Mouse (Mus musculus) embryonic facial prominence, embryonic 15.5 days (tissue): Measurements from ENCODE around the gene Hspa1a. TPM values are rescaled to one million over a fixed set of nuclear protein-coding genes. Genes with fewer than 3 reads are reported as not detected.
A peak's percentile ranks its signal among the peaks of the same experiment; 100 is the strongest.
"Not testable (repeated sequence)": the region's sequence is repeated elsewhere in the genome, so short reads cannot be mapped to it uniquely, and the experiment has no call there.

ENCODE experiments used
- ATAC-seq: fragments of 200-750 bp; cut with Nextera tagmentation; 2 replicates; pipeline ENCODE4 v1.8.0; 2017; ENCODE audit warnings: low read depth, moderate TSS enrichment; ENCODE audit not compliant: insufficient number of reproducible peaks, low FRiP score, low TSS enrichment
- H3K27ac ChIP-seq: fragments of 300-500 bp; sonication (generic); replicated peaks from 2 replicates; pipeline ENCODE4 v1.5.1; 2015; ENCODE audit warnings: mild to moderate bottlenecking, inconsistent platforms
- H3K27me3 ChIP-seq: fragments of 300-500 bp; sonication (generic); 2 replicates; pipeline ENCODE4 v1.6.1; 2015; ENCODE audit warnings: inconsistent platforms
- H3K36me3 ChIP-seq: fragments of 300-500 bp; sonication (generic); 2 replicates; pipeline ENCODE4 v1.6.1; 2015; ENCODE audit warnings: mild to moderate bottlenecking, inconsistent platforms
- H3K4me1 ChIP-seq: fragments of 300-500 bp; sonication (generic); 2 replicates; pipeline ENCODE4 v1.6.1; 2015; ENCODE audit warnings: inconsistent platforms
- H3K4me2 ChIP-seq: fragments of 300-500 bp; sonication (generic); replicated peaks from 2 replicates; pipeline ENCODE4 v1.6.1; 2015; ENCODE audit warnings: mild to moderate bottlenecking, inconsistent platforms
- H3K4me3 ChIP-seq: fragments of 300-500 bp; sonication (generic); replicated peaks from 2 replicates; pipeline ENCODE4 v1.5.1; 2015; ENCODE audit warnings: mild to moderate bottlenecking, inconsistent platforms
- H3K9ac ChIP-seq: fragments of 300-500 bp; sonication (generic); 2 replicates; pipeline ENCODE4 v1.6.1; 2015; ENCODE audit warnings: inconsistent platforms
- H3K9me3 ChIP-seq: fragments of 300-500 bp; sonication (generic); replicated peaks from 2 replicates; pipeline ENCODE4 v1.6.1; 2016; ENCODE audit warnings: inconsistent platforms
- WGBS: fragments of 180-500 bp; shearing (Covaris S2); methylation state at CpG from one replicate; pipeline ENCODE4 v1.1.7; 2015; 5-methylcytosine and 5-hydroxymethylcytosine counted together
- polyA plus RNA-seq: library from polyadenylated mRNA; unstranded; fragments of >200 nt; fragmentation: Nextera tagmentation; extraction: Ambion mirVana; gene quantifications from 2 replicates; pipeline ENCODE4 v1.2.1, GENCODE M21; 2015

Gene Hspa1a
- polyA plus RNA-seq, 1 experiment from 2014 or later, result 19.5 TPM

DNA sequence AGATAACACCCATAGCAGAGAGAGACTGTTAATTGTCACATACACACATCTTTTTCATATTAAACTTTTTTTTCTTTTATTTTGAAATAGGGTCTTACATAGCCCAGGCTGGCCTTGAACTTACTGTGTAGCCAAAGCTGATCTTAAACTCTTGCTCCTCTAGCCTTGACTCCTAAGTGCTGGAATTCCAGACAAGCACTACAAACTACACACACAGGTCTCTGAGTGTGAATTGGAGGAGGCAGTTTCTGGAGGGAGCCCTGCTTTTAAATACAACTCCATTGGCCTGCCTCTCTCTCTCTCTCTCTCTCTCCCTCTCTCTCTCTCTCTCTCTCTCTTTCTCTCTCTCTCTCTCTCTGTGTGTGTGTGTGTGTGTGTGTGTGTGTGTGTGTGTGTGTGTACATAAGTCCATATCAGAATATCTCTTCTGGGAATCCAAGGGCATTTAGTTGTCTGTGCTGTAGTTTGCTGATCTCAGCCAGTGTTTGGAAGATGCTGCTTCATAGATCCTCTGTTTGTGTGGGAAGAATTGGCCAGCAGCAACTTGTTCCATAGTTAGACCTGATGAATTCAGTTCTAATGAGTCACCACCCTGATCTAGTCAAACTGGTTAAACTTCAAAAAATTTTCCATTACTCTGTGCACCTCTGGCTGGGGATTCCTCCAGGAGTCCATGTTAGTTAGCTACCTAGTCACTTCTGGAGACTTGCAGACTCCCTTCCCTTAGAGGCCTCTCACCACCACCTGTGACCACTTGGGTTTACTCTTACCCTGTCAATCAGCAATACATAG lies 11.1 kb downstream of the Hspa1a start:
- Histone ChIP-seq H3K4me1 (peaks cover 24% of the 10 kb centered on the region), H3K4me3 (no peak overlapping the region), H3K27me3 (no peaks in the 10 kb centered on the region), H3K9me3 (no peaks in the 10 kb centered on the region), H3K27ac (peak overlapping the region; percentile 99), H3K9ac (no peak overlapping the region), H3K36me3 (no peaks in the 10 kb centered on the region), H3K4me2 (no peak overlapping the region)
- ATAC-seq, result no peak

- Histone ChIP-seq H3K9me3 (no peaks in the 10 kb centered on the region), H3K4me3 (peak overlapping the region; percentile 57), H3K9ac (peak overlapping the region; percentile 41; the same call in 1 of the 2 replicates), H3K36me3 (no peaks in the 10 kb centered on the region), H3K4me2 (peak overlapping the region; percentile 56), H3K27ac (peak overlapping the region; percentile 99), H3K4me1 (peaks cover 17% of the 10 kb centered on the region), H3K27me3 (no peaks in the 10 kb centered on the region)
- ATAC-seq, result no peak; the same call in 1 of the 2 replicates
- 12% methylated on average over 12 of the region's 12 CpGs for WGBS
Observed at GRCm38 (mm10) chr17:34959881-34960515, 12.0 kb downstream of the Hspa1a start.

GRCm38 (mm10) chr17:34959130-34959778 lies 12.7 kb downstream of the Hspa1a start, which contains the start of gene Hspa1b:
Gene Hspa1b (minus strand): TSS chr17:34959238.
- not testable (repeated sequence) for H3K4me1 ChIP-seq, H3K27me3 ChIP-seq, H3K36me3 ChIP-seq, H3K9me3 ChIP-seq
- peak; percentile 92 for ATAC-seq
- peak within 1 kb of the TSS; percentile 56 for H3K4me2 ChIP-seq
- H3K4me3 ChIP-seq, result peak within 1 kb of the TSS; percentile 57
- peak within 1 kb of the TSS; percentile 99 for H3K27ac ChIP-seq
- peak within 1 kb of the TSS; percentile 41 for H3K9ac ChIP-seq
- WGBS, result 0% methylated on average over 30 of the region's 32 CpGs

GRCm38 (mm10) chr17:34958734-34959129 lies 13.2 kb downstream of the Hspa1a start:
- under 1% methylated on average over 32 of the region's 47 CpGs for WGBS

GRCm38 (mm10) chr17:34957966-34958365 lies 14.0 kb downstream of the Hspa1a start:
- H3K9ac ChIP-seq, H3K4me2 ChIP-seq, H3K36me3 ChIP-seq, H3K27me3 ChIP-seq, H3K9me3 ChIP-seq, H3K4me3 ChIP-seq, H3K4me1 ChIP-seq, H3K27ac ChIP-seq, ATAC-seq: not testable (repeated sequence)
- 32% methylated on average over 29 of the region's 40 CpGs for WGBS

More at GRCm38 (mm10) chr17:34958734-34959129, 13.2 kb downstream of the Hspa1a start:
- ATAC-seq, result peak; percentile 2; the same call in 1 of the 2 replicates
- H3K27me3 ChIP-seq, H3K27ac ChIP-seq, H3K4me1 ChIP-seq, H3K9ac ChIP-seq, H3K36me3 ChIP-seq, H3K9me3 ChIP-seq: not testable (repeated sequence)
- peak overlapping the region; percentile 56 for H3K4me2 ChIP-seq
- peak overlapping the region; percentile 57 for H3K4me3 ChIP-seq

GRCm38 (mm10) chr17:34957291-34957690 lies 14.7 kb downstream of the Hspa1a start:
- not testable (repeated sequence) for H3K27ac ChIP-seq, H3K36me3 ChIP-seq, H3K9me3 ChIP-seq, H3K9ac ChIP-seq, H3K4me1 ChIP-seq, ATAC-seq, H3K4me3 ChIP-seq, H3K27me3 ChIP-seq
- 16% methylated on average over 38 of the region's 40 CpGs for WGBS
- peak overlapping the region; percentile 21; the same call in 1 of the 2 replicates for H3K4me2 ChIP-seq

DNA sequence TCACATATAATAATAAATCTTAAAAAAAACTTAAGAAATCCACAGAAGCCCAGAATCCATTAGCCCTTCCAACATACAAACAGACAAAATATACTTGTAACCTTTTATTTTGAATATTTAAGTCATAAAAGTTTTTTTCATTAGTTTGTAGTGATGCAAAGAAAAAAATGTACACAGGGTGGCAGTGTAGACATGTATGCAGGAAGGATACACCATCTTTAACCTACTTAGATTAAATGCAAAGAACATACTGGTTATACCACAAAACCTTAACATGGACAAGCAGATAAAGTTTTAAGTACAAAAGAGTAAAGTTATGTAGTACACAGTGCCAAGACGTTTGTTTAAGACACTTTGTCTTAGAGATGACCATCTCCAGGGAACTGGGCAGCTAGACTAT lies 15.6 kb downstream of the Hspa1a start:
- peaks cover 10% of the 10 kb centered on the region; the same call in 1 of the 2 replicates for H3K4me1 ChIP-seq
- H3K4me2 ChIP-seq, result no peak overlapping the region
- 33% methylated on average over 1 of the region's 1 CpGs for WGBS
- no peak overlapping the region for H3K27ac ChIP-seq
- no peak for ATAC-seq
- H3K4me3 ChIP-seq, result no peak overlapping the region
- no peak overlapping the region for H3K9ac ChIP-seq
- no peaks in the 10 kb centered on the region for H3K27me3 ChIP-seq
- H3K36me3 ChIP-seq, result no peaks in the 10 kb centered on the region
- H3K9me3 ChIP-seq, result no peaks in the 10 kb centered on the region

- no peak overlapping the region for H3K4me2 ChIP-seq
- peaks cover under 1% of the 10 kb centered on the region for H3K36me3 ChIP-seq
- no peak overlapping the region for H3K9ac ChIP-seq
- H3K27me3 ChIP-seq, result no peaks in the 10 kb centered on the region
- no peak overlapping the region for H3K4me3 ChIP-seq
- H3K9me3 ChIP-seq, result no peaks in the 10 kb centered on the region
- no peak for ATAC-seq
- no peak overlapping the region for H3K27ac ChIP-seq
- 84% methylated on average over 3 of the region's 3 CpGs for WGBS
- H3K4me1 ChIP-seq, result peaks cover 15% of the 10 kb centered on the region
Observed at GRCm38 (mm10) chr17:34955884-34956283, 16.1 kb downstream of the Hspa1a start.

GRCm38 (mm10) chr17:34954831-34955230 lies 17.1 kb downstream of the Hspa1a start:
- Histone ChIP-seq H3K4me1 (peaks cover 16% of the 10 kb centered on the region), H3K9me3 (no peaks in the 10 kb centered on the region), H3K27me3 (no peaks in the 10 kb centered on the region), H3K4me2 (no peak overlapping the region), H3K9ac (no peak overlapping the region), H3K4me3 (no peak overlapping the region), H3K27ac (no peak overlapping the region), H3K36me3 (peaks cover 11% of the 10 kb centered on the region)
- 64% methylated on average over 4 of the region's 4 CpGs for WGBS
- no peak for ATAC-seq

GRCm38 (mm10) chr17:34953904-34954303 lies 18.1 kb downstream of the Hspa1a start:
- no peak overlapping the region for H3K4me3 ChIP-seq
- H3K27me3 ChIP-seq, result no peaks in the 10 kb centered on the region
- 84% methylated on average over 4 of the region's 4 CpGs for WGBS
- H3K4me1 ChIP-seq, result peaks cover 13% of the 10 kb centered on the region
- H3K9me3 ChIP-seq, result no peaks in the 10 kb centered on the region
- no peak for ATAC-seq
- no peak overlapping the region for H3K27ac ChIP-seq
- H3K36me3 ChIP-seq, result peaks cover 17% of the 10 kb centered on the region
- H3K4me2 ChIP-seq, result no peak overlapping the region
- H3K9ac ChIP-seq, result no peak overlapping the region

GRCm38 (mm10) chr17:34953258-34953657 lies 18.7 kb downstream of the Hspa1a start:
- Histone ChIP-seq H3K27me3 (no peaks in the 10 kb centered on the region), H3K4me2 (no peak overlapping the region), H3K9ac (no peak overlapping the region), H3K9me3 (no peaks in the 10 kb centered on the region), H3K27ac (no peak overlapping the region), H3K4me1 (peaks cover 13% of the 10 kb centered on the region), H3K36me3 (peaks cover 21% of the 10 kb centered on the region), H3K4me3 (no peak overlapping the region)
- 84% methylated on average over 3 of the region's 3 CpGs for WGBS
- no peak for ATAC-seq
